Mouse (Mus musculus) gastrocnemius, postnatal 10 days (tissue): ENCODE measurements around the gene Cbarp. TPM values are rescaled to one million over a fixed set of nuclear protein-coding genes. Genes with fewer than 3 reads are reported as not detected.
A peak's percentile ranks its signal among the peaks of the same experiment; 100 is the strongest.

Experiments used
- DNase-seq: peaks from one replicate; pipeline ENCODE4 v3.0.0; 2021; ENCODE audit warnings: mixed read lengths
- total RNA-seq, 2 experiments: library from RNA; stranded (reverse); gene quantifications; 2 replicates each; pipeline ENCODE4 v1.2.3; 2021

Cbarp gene
- total RNA-seq, 2 experiments from 2014 or later, result 2.3 to 3.2 TPM

- no peak for DNase-seq
Measured at GRCm38 (mm10) chr10:80156752-80157053, 16.1 kb upstream of the Cbarp start.

GRCm38 (mm10) chr10:80156002-80156751 is 15.5 kb upstream of the Cbarp start:
- DNase-seq, result no peak

GRCm38 (mm10) chr10:80155277-80155676 is 14.6 kb upstream of the Cbarp start:
- DNase-seq, result no peak

GRCm38 (mm10) chr10:80154384-80154783 is 13.7 kb upstream of the Cbarp start:
- no peak for DNase-seq

GRCm38 (mm10) chr10:80153713-80154112 is 13.1 kb upstream of the Cbarp start:
- no peak for DNase-seq

- DNase-seq, result peak; percentile 29
Measured at GRCm38 (mm10) chr10:80152873-80153260, 12.2 kb upstream of the Cbarp start.

GRCm38 (mm10) chr10:80152071-80152872 is 11.6 kb upstream of the Cbarp start:
- peak; percentile 45 for DNase-seq

GRCm38 (mm10) chr10:80151211-80152034 is 10.8 kb upstream of the Cbarp start:
- peak; percentile 61 for DNase-seq

GRCm38 (mm10) chr10:80150226-80151210 is 9.9 kb upstream of the Cbarp start:
- peak; percentile 63 for DNase-seq

- DNase-seq, result peak; percentile 94
Measured at GRCm38 (mm10) chr10:80149291-80150225, 8.9 kb upstream of the Cbarp start.

GRCm38 (mm10) chr10:80148610-80149290 is 8.1 kb upstream of the Cbarp start:
- DNase-seq, result peak; percentile 96

- DNase-seq, result peak; percentile 81
Measured at GRCm38 (mm10) chr10:80147719-80148601, 7.3 kb upstream of the Cbarp start, which contains the start of gene Midn. Gene Midn, plus strand, starts transcription at chr10:80148272.

- DNase-seq, result no peak
Measured at GRCm38 (mm10) chr10:80147146-80147718, 6.6 kb upstream of the Cbarp start.

- no peak for DNase-seq
Measured at GRCm38 (mm10) chr10:80146568-80147011, 6.0 kb upstream of the Cbarp start.

- no peak for DNase-seq
Measured at GRCm38 (mm10) chr10:80145896-80146295, 5.3 kb upstream of the Cbarp start.

- DNase-seq, result peak; percentile 86
Measured at GRCm38 (mm10) chr10:80144864-80145838, 4.5 kb upstream of the Cbarp start.

- no peak for DNase-seq
Measured at GRCm38 (mm10) chr10:80144159-80144558, 3.5 kb upstream of the Cbarp start.
